Mouse (Mus musculus): ENCODE measurements at regions not wholly inside any gene's neighbourhood (a gene's known extent, or its start where the extent isn't known, plus 50 kb on each side); places are given as distances from the start of the nearest gene placed in this dataset.

DNA sequence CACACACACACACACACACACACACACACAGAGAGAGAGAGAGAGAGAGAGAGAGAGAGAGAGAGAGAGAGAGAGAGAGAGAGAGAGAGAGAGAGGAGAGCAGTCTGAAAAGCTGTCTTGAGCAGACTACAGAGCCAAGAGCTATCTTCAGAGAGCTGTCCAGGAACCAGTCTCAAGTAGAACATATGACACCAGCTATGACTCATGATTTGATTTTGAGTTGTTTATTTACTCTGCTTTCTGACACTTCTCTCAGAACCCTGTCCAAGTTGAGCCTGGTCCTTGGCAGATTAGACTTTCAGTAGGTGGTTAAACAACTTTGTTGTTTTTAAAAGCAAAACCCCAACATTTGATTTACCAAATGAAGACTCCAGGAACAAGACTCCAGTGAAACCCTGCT is 420.8 kb upstream of the Lcorl start:
- H3K4me1 ChIP-seq (ENCODE audit: control insufficient read depth, insufficient read depth, low read length), result no peaks in the 10 kb centered on the region
- H3K4me2 ChIP-seq (ENCODE audit: low read depth, severe bottlenecking), result no peak overlapping the region
- no peaks in the 10 kb centered on the region for H3K27me3 ChIP-seq (ENCODE audit: control insufficient read depth, insufficient read depth, low read length)
- H3K9me3 ChIP-seq (ENCODE audit: control insufficient read depth, low read length), result no peaks in the 10 kb centered on the region
- DNase-seq (ENCODE audit: low spot score) (no peak), ATAC-seq (ENCODE audit: insufficient number of reproducible peaks, low FRiP score, low TSS enrichment, low read depth) (no peak)
- H3K27ac ChIP-seq (replicated peaks; ENCODE audit: low read depth, low read length), result no peak overlapping the region
- H3K9ac ChIP-seq (ENCODE audit: low read length), result no peak overlapping the region
- no peaks in the 10 kb centered on the region for H3K36me3 ChIP-seq (ENCODE audit: control insufficient read depth, insufficient read depth, low read length)
- H3K4me3 ChIP-seq (ENCODE audit: low read depth, low read length), result no peak overlapping the region

DNA sequence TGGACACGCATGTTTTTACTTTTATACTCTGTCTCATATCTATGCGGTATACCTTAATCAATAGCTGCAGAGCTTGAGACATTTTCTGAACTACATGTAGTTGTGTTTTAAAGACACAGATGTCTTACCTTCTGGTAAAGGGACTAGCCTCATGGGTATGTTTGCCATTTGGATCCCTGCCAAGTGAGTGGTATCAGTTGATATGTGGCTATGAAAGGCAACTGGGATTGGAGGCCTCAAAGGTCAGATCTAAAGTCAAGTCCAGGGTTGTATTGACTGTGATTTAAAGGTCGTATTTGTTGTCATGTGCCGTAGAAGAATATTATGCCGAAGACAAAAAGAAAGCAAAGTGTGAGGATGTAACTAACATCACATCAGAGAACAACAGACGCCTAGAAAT is 399.3 kb upstream of the Lcorl start:
- Histone ChIP-seq H3K4me3 (ENCODE audit: low read depth, low read length) (no peak overlapping the region), H3K9me3 (ENCODE audit: control insufficient read depth, low read length) (no peaks in the 10 kb centered on the region), H3K4me1 (ENCODE audit: control insufficient read depth, insufficient read depth, low read length) (no peaks in the 10 kb centered on the region), H3K4me2 (ENCODE audit: low read depth, severe bottlenecking) (no peak overlapping the region), H3K27me3 (ENCODE audit: control insufficient read depth, insufficient read depth, low read length) (no peaks in the 10 kb centered on the region), H3K9ac (ENCODE audit: low read length) (no peak overlapping the region), H3K27ac (replicated peaks; ENCODE audit: low read depth, low read length) (no peak overlapping the region), H3K36me3 (ENCODE audit: control insufficient read depth, insufficient read depth, low read length) (no peaks in the 10 kb centered on the region)
- no peak for DNase-seq (ENCODE audit: low spot score)
- 88% methylated on average over 6 of the region's 6 CpGs for WGBS
- no peak for ATAC-seq (ENCODE audit: insufficient number of reproducible peaks, low FRiP score, low TSS enrichment, low read depth)

DNA sequence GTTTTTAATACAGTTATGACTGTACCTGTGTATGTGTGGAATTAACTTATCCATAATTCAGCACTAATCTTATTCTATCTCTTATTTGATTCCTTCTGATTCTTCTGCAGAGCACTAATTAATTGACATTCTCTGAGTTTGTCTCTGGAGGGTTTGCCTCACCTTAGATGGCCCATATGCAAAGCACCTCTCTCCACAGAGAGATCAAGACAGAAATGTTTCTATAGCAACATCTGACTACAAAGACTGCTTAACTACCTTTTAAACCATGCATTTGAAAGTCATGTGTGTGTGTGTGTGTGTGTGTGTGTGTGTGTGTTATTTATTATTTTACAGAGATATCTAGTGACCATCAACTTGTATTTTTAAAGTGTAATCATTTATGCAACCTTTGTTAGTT is 396.5 kb upstream of the Lcorl start:
- H3K27me3 ChIP-seq (ENCODE audit: control insufficient read depth, insufficient read depth, low read length), result no peaks in the 10 kb centered on the region
- H3K36me3 ChIP-seq (ENCODE audit: control insufficient read depth, insufficient read depth, low read length), result no peaks in the 10 kb centered on the region
- H3K9me3 ChIP-seq (ENCODE audit: control insufficient read depth, low read length), result no peaks in the 10 kb centered on the region
- H3K4me2 ChIP-seq (ENCODE audit: low read depth, severe bottlenecking), result no peak overlapping the region
- H3K9ac ChIP-seq (ENCODE audit: low read length), result no peak overlapping the region
- DNase-seq (ENCODE audit: low spot score), result no peak
- no peak for ATAC-seq (ENCODE audit: insufficient number of reproducible peaks, low FRiP score, low TSS enrichment, low read depth)
- H3K27ac ChIP-seq (replicated peaks; ENCODE audit: low read depth, low read length), result no peak overlapping the region
- no peak overlapping the region for H3K4me3 ChIP-seq (ENCODE audit: low read depth, low read length)
- no peaks in the 10 kb centered on the region for H3K4me1 ChIP-seq (ENCODE audit: control insufficient read depth, insufficient read depth, low read length)

DNA sequence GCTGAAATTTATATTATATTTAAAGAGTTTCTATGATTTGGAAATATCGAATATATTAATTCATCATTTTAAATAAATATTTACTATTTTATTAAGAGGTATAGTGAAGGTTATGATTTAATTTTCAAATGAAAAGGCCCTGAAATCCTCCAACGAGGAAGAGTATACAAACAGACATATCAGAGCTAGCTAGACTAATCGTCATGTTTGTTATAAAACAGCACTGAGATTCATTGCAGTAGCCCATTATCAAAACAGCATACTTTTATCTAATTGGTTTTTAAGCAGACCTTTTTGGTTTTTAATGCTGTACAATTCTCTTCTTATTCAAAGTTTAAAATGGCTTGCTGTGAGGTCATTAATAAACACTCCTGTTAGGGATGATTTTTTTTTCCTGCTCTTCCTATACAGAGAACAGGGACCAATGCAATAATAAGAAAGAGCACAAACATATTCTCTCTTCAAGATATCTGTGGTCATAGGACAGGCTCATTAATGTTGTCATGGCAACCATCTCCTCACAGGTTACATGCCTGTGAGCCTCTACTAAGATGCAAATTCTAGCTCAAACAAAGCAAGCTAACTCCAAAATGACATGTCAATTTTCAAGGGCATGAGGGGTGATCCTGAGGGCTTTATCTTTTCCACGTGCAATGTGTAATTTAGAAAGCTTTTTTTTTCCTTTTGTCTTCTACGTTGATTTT is 378.1 kb upstream of the Lcorl start:
- no peak overlapping the region for H3K4me3 ChIP-seq (ENCODE audit: low read depth, low read length)
- H3K4me2 ChIP-seq (ENCODE audit: low read depth, severe bottlenecking), result no peak overlapping the region
- 86% methylated on average over 5 of the region's 5 CpGs for WGBS
- H3K27ac ChIP-seq (replicated peaks; ENCODE audit: low read depth, low read length), result no peak overlapping the region
- no peaks in the 10 kb centered on the region for H3K27me3 ChIP-seq (ENCODE audit: control insufficient read depth, insufficient read depth, low read length)
- no peak overlapping the region for H3K9ac ChIP-seq (ENCODE audit: low read length)
- H3K36me3 ChIP-seq (ENCODE audit: control insufficient read depth, insufficient read depth, low read length), result no peaks in the 10 kb centered on the region
- no peak for DNase-seq (ENCODE audit: low spot score)
- no peaks in the 10 kb centered on the region for H3K4me1 ChIP-seq (ENCODE audit: control insufficient read depth, insufficient read depth, low read length)
- no peaks in the 10 kb centered on the region for H3K9me3 ChIP-seq (ENCODE audit: control insufficient read depth, low read length)
- no peak for ATAC-seq (ENCODE audit: insufficient number of reproducible peaks, low FRiP score, low TSS enrichment, low read depth)

DNA sequence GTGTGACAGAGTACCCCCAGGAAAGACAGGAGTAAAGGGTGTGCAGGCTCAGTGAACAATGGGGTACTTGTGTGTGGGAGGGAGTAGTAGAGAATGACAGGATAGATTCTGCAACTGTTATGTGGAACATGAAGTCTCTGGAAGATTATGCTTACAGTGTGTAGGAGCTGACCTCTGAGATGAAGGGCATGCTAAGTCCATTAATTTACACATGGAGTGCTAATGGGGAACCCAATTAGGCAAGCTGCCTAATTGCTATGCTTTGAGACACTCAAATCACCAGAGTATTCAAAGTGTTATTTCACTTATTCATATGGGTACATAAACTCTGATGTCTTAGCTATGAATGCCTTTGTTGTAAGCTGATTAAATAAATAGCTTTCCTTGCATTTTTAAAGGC is 375.4 kb upstream of the Lcorl start:
- Histone ChIP-seq H3K9ac (ENCODE audit: low read length) (no peak overlapping the region), H3K9me3 (ENCODE audit: control insufficient read depth, low read length) (no peaks in the 10 kb centered on the region), H3K4me1 (ENCODE audit: control insufficient read depth, insufficient read depth, low read length) (no peaks in the 10 kb centered on the region), H3K4me2 (ENCODE audit: low read depth, severe bottlenecking) (no peak overlapping the region), H3K4me3 (ENCODE audit: low read depth, low read length) (no peak overlapping the region), H3K27ac (replicated peaks; ENCODE audit: low read depth, low read length) (no peak overlapping the region), H3K27me3 (ENCODE audit: control insufficient read depth, insufficient read depth, low read length) (no peaks in the 10 kb centered on the region), H3K36me3 (ENCODE audit: control insufficient read depth, insufficient read depth, low read length) (no peaks in the 10 kb centered on the region)
- DNase-seq (ENCODE audit: low spot score), result no peak
- no peak for ATAC-seq (ENCODE audit: insufficient number of reproducible peaks, low FRiP score, low TSS enrichment, low read depth)

DNA sequence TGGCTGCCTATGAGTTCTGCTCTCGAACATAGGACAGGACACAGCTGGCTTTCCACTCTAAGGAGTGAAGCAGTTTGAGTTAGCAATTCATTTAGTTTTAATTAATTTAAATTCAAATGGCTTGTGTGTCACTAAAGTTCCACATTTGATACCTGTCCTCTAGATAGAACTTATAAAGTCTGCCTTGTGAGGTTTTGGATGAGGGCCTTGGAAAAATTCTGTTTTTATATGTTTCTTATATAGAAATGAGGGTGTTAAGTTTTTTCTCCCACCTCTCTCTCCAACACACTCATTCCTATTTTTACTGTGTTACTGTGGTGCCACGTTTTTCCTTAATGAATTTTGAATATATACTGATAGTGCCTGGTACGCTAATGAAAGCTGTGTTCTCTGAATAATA is 371.3 kb upstream of the Lcorl start:
- no peaks in the 10 kb centered on the region for H3K9me3 ChIP-seq (ENCODE audit: control insufficient read depth, low read length)
- no peaks in the 10 kb centered on the region for H3K36me3 ChIP-seq (ENCODE audit: control insufficient read depth, insufficient read depth, low read length)
- no peak for DNase-seq (ENCODE audit: low spot score)
- ATAC-seq (ENCODE audit: insufficient number of reproducible peaks, low FRiP score, low TSS enrichment, low read depth), result no peak
- 78% methylated on average over 3 of the region's 3 CpGs for WGBS
- no peak overlapping the region for H3K27ac ChIP-seq (replicated peaks; ENCODE audit: low read depth, low read length)
- H3K27me3 ChIP-seq (ENCODE audit: control insufficient read depth, insufficient read depth, low read length), result no peaks in the 10 kb centered on the region
- no peak overlapping the region for H3K9ac ChIP-seq (ENCODE audit: low read length)
- no peak overlapping the region for H3K4me3 ChIP-seq (ENCODE audit: low read depth, low read length)
- no peaks in the 10 kb centered on the region for H3K4me1 ChIP-seq (ENCODE audit: control insufficient read depth, insufficient read depth, low read length)
- H3K4me2 ChIP-seq (ENCODE audit: low read depth, severe bottlenecking), result no peak overlapping the region

DNA sequence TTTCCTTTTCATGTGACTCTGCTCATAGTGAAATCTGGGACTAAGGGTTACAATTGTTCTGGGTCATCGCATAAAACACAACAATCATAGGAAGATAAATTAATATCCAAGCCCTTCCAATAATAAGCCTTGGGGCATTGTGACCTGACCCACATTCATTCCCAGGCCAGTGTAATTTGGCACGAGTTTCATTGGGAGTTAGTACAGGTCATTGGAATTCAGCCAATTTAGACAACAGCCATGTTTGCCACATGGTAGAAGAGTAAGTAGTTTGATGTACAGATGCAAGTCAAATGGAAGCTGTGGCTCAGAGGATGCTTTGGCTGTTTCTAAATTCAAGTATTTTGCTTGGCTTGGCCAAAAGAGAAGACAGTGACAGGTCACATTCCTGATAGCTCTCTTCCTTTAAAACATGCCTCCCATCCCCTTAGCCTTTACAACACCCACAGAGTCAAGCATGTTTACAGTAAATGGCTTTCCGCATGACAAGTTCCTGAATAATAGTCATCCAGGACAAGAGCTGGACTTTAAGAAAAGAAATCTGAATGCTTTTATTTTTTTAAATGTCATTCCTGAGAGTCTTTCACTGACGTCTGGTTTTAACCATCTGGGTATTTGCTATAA is 355.5 kb upstream of the Lcorl start:
- Histone ChIP-seq H3K4me2 (ENCODE audit: low read depth, severe bottlenecking) (no peak overlapping the region), H3K9me3 (ENCODE audit: control insufficient read depth, low read length) (no peaks in the 10 kb centered on the region), H3K27ac (replicated peaks; ENCODE audit: low read depth, low read length) (no peak overlapping the region), H3K27me3 (ENCODE audit: control insufficient read depth, insufficient read depth, low read length) (no peaks in the 10 kb centered on the region), H3K36me3 (ENCODE audit: control insufficient read depth, insufficient read depth, low read length) (no peaks in the 10 kb centered on the region), H3K9ac (ENCODE audit: low read length) (no peak overlapping the region), H3K4me3 (ENCODE audit: low read depth, low read length) (no peak overlapping the region), H3K4me1 (ENCODE audit: control insufficient read depth, insufficient read depth, low read length) (no peaks in the 10 kb centered on the region)
- ATAC-seq (ENCODE audit: insufficient number of reproducible peaks, low FRiP score, low TSS enrichment, low read depth), result no peak
- DNase-seq (ENCODE audit: low spot score), result no peak
- WGBS, result 73% methylated on average over 4 of the region's 4 CpGs

DNA sequence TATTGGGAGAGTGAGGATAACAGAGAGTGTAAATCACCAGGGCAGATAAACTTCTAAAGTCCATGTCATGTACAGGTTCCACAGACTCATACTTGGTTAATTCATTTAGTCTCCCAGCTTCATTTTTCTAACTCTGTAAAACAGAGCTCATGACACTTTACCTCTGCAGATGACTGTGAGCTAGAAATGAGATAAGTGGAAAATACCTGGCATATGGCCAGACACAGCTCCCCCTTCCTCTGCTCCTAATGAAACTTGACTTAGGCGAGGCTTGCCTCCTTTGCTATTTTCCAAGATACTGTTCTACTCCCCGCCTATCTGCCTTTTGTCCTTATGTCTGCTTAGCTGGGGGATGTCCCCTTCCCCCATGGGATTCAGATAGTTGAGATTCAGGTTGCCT is 351.7 kb upstream of the Lcorl start:
- no peak overlapping the region for H3K4me3 ChIP-seq (ENCODE audit: low read depth, low read length)
- no peak overlapping the region for H3K27ac ChIP-seq (replicated peaks; ENCODE audit: low read depth, low read length)
- no peaks in the 10 kb centered on the region for H3K27me3 ChIP-seq (ENCODE audit: control insufficient read depth, insufficient read depth, low read length)
- no peak overlapping the region for H3K9ac ChIP-seq (ENCODE audit: low read length)
- no peaks in the 10 kb centered on the region for H3K9me3 ChIP-seq (ENCODE audit: control insufficient read depth, low read length)
- DNase-seq (ENCODE audit: low spot score) (no peak), ATAC-seq (ENCODE audit: insufficient number of reproducible peaks, low FRiP score, low TSS enrichment, low read depth) (no peak)
- H3K36me3 ChIP-seq (ENCODE audit: control insufficient read depth, insufficient read depth, low read length), result no peaks in the 10 kb centered on the region
- H3K4me1 ChIP-seq (ENCODE audit: control insufficient read depth, insufficient read depth, low read length), result no peaks in the 10 kb centered on the region
- H3K4me2 ChIP-seq (ENCODE audit: low read depth, severe bottlenecking), result no peak overlapping the region
- WGBS, result 72% methylated on average over 2 of the region's 2 CpGs

DNA sequence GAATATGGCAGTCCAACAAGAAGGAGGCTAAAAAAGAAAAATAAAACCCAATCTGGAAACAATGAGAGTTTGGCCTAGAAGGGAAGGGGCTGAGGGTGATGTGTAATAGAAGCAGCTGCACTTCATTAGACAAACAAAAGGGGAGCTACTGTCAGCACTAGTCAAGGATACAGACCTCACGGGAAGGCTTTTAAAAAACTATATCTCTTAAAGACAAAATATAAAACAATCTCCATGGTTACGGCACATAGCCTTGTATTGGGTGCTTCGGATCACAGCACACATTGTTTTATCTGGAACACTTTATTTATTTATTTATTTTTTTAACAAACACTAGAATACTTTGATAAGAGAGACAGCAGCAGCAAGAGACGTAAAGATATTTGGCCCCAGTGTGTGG is 346.3 kb upstream of the Lcorl start:
- H3K9ac ChIP-seq (ENCODE audit: low read length), result no peak overlapping the region
- no peak overlapping the region for H3K4me3 ChIP-seq (ENCODE audit: low read depth, low read length)
- H3K4me1 ChIP-seq (ENCODE audit: control insufficient read depth, insufficient read depth, low read length), result no peaks in the 10 kb centered on the region
- ATAC-seq (ENCODE audit: insufficient number of reproducible peaks, low FRiP score, low TSS enrichment, low read depth) (no peak), DNase-seq (ENCODE audit: low spot score) (no peak)
- 88% methylated on average over 4 of the region's 4 CpGs for WGBS
- no peak overlapping the region for H3K4me2 ChIP-seq (ENCODE audit: low read depth, severe bottlenecking)
- no peaks in the 10 kb centered on the region for H3K27me3 ChIP-seq (ENCODE audit: control insufficient read depth, insufficient read depth, low read length)
- H3K36me3 ChIP-seq (ENCODE audit: control insufficient read depth, insufficient read depth, low read length), result no peaks in the 10 kb centered on the region
- H3K27ac ChIP-seq (replicated peaks; ENCODE audit: low read depth, low read length), result no peak overlapping the region
- no peaks in the 10 kb centered on the region for H3K9me3 ChIP-seq (ENCODE audit: control insufficient read depth, low read length)
